In genomic region chr13:90797209-90797608, GRCm38 (mm10) we compare ENCODE assay signal across 22 mouse cellular contexts.
DNase-seq lines count a peak whose midpoint lies in the region; ATAC-seq and TF ChIP-seq lines count a peak whose summit lies in the region.
"Had no signal": no experiment of that assay in that cellular context is flagged by ENCODE, and none has a peak within 500 bp of the region (broad histone marks: within the 10 kb centered on the region; RNA-seq: fewer than 3 reads in every experiment).

No protein-coding gene starts in this region.

- H3K9me3 ChIP-seq in kidney, embryonic 15.5 days (replicated peaks), result no peaks in the 10 kb centered on the region
- no peaks in the 10 kb centered on the region for H3K9me3 ChIP-seq in kidney, embryonic 16.5 days (ENCODE audit: low read length)
- H3K9me3 ChIP-seq: forebrain, embryonic 12.5 days; heart, embryonic 15.5 days; hindbrain, embryonic 13.5 days had no signal

- H3K4me2 ChIP-seq in kidney, embryonic 15.5 days, result no peak overlapping the region
- H3K4me2 ChIP-seq in kidney, embryonic 16.5 days (replicated peaks; ENCODE audit: low read depth, low read length), result no peak overlapping the region
- peak overlapping the region; percentile 52 for H3K4me2 ChIP-seq in myocyte (ENCODE audit: low read depth)
- H3K4me2 ChIP-seq: forebrain, embryonic 12.5 days; heart, embryonic 11.5 days; heart, embryonic 15.5 days; hindbrain, embryonic 13.5 days had no signal

- TF ChIP-seq POLR2A in myocyte (IDR thresholded peaks at IDR 0.05; ENCODE audit: insufficient read length, low read depth), result no peak

- H3K27ac ChIP-seq in kidney, embryonic 15.5 days, result 0 out of 2 replicates have a peak overlapping the region, but pooled peaks have one; percentile 14
- H3K27ac ChIP-seq in kidney, embryonic 16.5 days (ENCODE audit: low read length), result no peak overlapping the region
- H3K27ac ChIP-seq: forebrain, embryonic 12.5 days; gastrocnemius, adult 2 months; heart, embryonic 15.5 days; hindbrain, embryonic 13.5 days; hindbrain, postnatal 0 days had no signal

- peaks cover 18% of the 10 kb centered on the region for H3K4me1 ChIP-seq in kidney, embryonic 15.5 days
- 0 out of 2 replicates have a peak, but pooled peaks cover 6% of the 10 kb centered on the region for H3K4me1 ChIP-seq in kidney, embryonic 16.5 days (ENCODE audit: insufficient read depth, low read length)
- H3K4me1 ChIP-seq: forebrain, embryonic 12.5 days; heart, embryonic 15.5 days had no signal

- H3K9ac ChIP-seq in kidney, embryonic 15.5 days, result no peak overlapping the region
- H3K9ac ChIP-seq in kidney, embryonic 16.5 days (replicated peaks; ENCODE audit: low read length), result no peak overlapping the region
- H3K9ac ChIP-seq: forebrain, embryonic 12.5 days; heart, embryonic 15.5 days; hindbrain, embryonic 13.5 days had no signal

- no peak overlapping the region for H3K4me3 ChIP-seq in kidney, embryonic 15.5 days (replicated peaks)
- no peak overlapping the region for H3K4me3 ChIP-seq in kidney, embryonic 16.5 days (ENCODE audit: low read length)
- no peak overlapping the region for H3K4me3 ChIP-seq in myocyte
- H3K4me3 ChIP-seq: forebrain, embryonic 12.5 days; gastrocnemius, adult 2 months; heart, embryonic 15.5 days; hindbrain, embryonic 13.5 days had no signal

- H3K36me3 ChIP-seq in kidney, embryonic 15.5 days, result no peaks in the 10 kb centered on the region
- H3K36me3 ChIP-seq in kidney, embryonic 16.5 days (ENCODE audit: insufficient read depth, low read length), result no peaks in the 10 kb centered on the region
- no peaks in the 10 kb centered on the region for H3K36me3 ChIP-seq in myocyte (ENCODE audit: control insufficient read depth, insufficient read depth)
- H3K36me3 ChIP-seq: forebrain, embryonic 12.5 days; heart, embryonic 15.5 days; hindbrain, embryonic 13.5 days had no signal

- H3K27me3 ChIP-seq in kidney, embryonic 15.5 days, result no peaks in the 10 kb centered on the region
- H3K27me3 ChIP-seq in kidney, embryonic 16.5 days (ENCODE audit: insufficient read depth, low read length), result no peaks in the 10 kb centered on the region
- H3K27me3 ChIP-seq in myocyte (ENCODE audit: control insufficient read depth, insufficient read depth, insufficient read length), result no peaks in the 10 kb centered on the region
- H3K27me3 ChIP-seq: forebrain, embryonic 12.5 days; heart, embryonic 15.5 days; hindbrain, embryonic 13.5 days had no signal

- DNase-seq in Muller cell, postnatal 12 days (ENCODE audit: inconsistent ontology term), result peak; percentile 81
- peak; percentile 24 for DNase-seq in adipocyte (ENCODE audit: low spot score)
- no peak for DNase-seq in gastrocnemius, adult 18-20 months (ENCODE audit: low spot score)
- DNase-seq: adrenal gland, postnatal 14 days; cerebellum, adult 2 months; cerebellum, postnatal 10 days; gastrocnemius, adult 2 months; gastrocnemius, postnatal 25 days; heart, adult 18-20 months; heart, postnatal 14 days; kidney, adult 18-20 months had no signal

- H3ac ChIP-seq in myocyte (ENCODE audit: control insufficient read depth, insufficient read length), result no peak overlapping the region

- WGBS in kidney, embryonic 15.5 days, result 72% methylated on average over 3 of the region's 3 CpGs
- WGBS in kidney, embryonic 16.5 days, result 61% methylated on average over 3 of the region's 3 CpGs

- H3K79me2 ChIP-seq in myocyte (ENCODE audit: control insufficient read depth, insufficient read depth), result no peaks in the 10 kb centered on the region

- no peak; the same call in 1 of the 2 replicates for ATAC-seq in kidney, embryonic 15.5 days (replicated peaks; ENCODE audit: low FRiP score)
- no peak; the same call in 1 of the 2 replicates for ATAC-seq in kidney, embryonic 16.5 days (ENCODE audit: low FRiP score, low TSS enrichment)
- no peak for ATAC-seq in granulocyte monocyte progenitor cell, adult 5-6 weeks (replicated peaks; ENCODE audit: poor library complexity, severe bottlenecking)
- ATAC-seq in CD4-positive, CD25-positive, alpha-beta regulatory T cell, adult 4 months, result no peak
- ATAC-seq: forebrain, embryonic 16.5 days; hindbrain, postnatal 0 days had no signal

TF ChIP-seq in myocyte, 11 proteins besides CTCF, POLR2A, EP300 and RAD21:
- TF ChIP-seq REST (IDR thresholded peaks at IDR 0.05; ENCODE audit: insufficient read depth, insufficient read length) (no peak), MYOG (IDR thresholded peaks at IDR 0.05; ENCODE audit: control insufficient read depth in 1 of 3, insufficient read depth in 1 of 3, insufficient read length in 2 of 3, low read depth in 2 of 3) (no peak), SRF (IDR thresholded peaks at IDR 0.05; ENCODE audit: control insufficient read depth, insufficient read length, low read depth) (no peak), USF1 (IDR thresholded peaks at IDR 0.05; ENCODE audit: low read depth) (no peak)
TF ChIP-seq in myocyte: peak in this region for 0.
